8 mouse cellular contexts compared by ENCODE assay signal in genomic region chr2:147084366-147085071, GRCm38 (mm10). TPM values are rescaled to one million over a fixed set of nuclear protein-coding genes. Genes with fewer than 3 reads are reported as not detected.
DNase-seq lines count a peak whose midpoint lies in the region; ATAC-seq lines count a peak whose summit lies in the region.

No protein-coding gene starts in this region.

- H3K9ac ChIP-seq in neural tube, embryonic 11.5 days (ENCODE audit: low read length): no peak overlapping the region
- H3K9ac ChIP-seq in neural tube, embryonic 15.5 days (replicated peaks): no peak overlapping the region

- WGBS in neural tube, embryonic 11.5 days: 1% methylated on average over 65 of the region's 106 CpGs
- 1% methylated on average over 101 of the region's 106 CpGs for WGBS in neural tube, embryonic 15.5 days

- peak overlapping the region; percentile 25 for H3K4me3 ChIP-seq in neural tube, embryonic 11.5 days (ENCODE audit: low read depth, low read length)
- H3K4me3 ChIP-seq in brown adipose tissue, adult 24 weeks (ENCODE audit: insufficient read depth, low read depth, low read length): peak overlapping the region; percentile 35
- H3K4me3 ChIP-seq in neural tube, embryonic 15.5 days (replicated peaks): peak overlapping the region; percentile 32

- ATAC-seq in neural tube, embryonic 11.5 days (ENCODE audit: insufficient read depth, low FRiP score, low TSS enrichment): peak; percentile 24
- ATAC-seq in neural tube, embryonic 15.5 days (ENCODE audit: low FRiP score): peak; percentile 40; the same call in 1 of the 2 replicates
- no peak for ATAC-seq in erythroid progenitor cell, adult 5-6 weeks (replicated peaks; ENCODE audit: low FRiP score, poor library complexity, severe bottlenecking)

- no peaks in the 10 kb centered on the region for H3K9me3 ChIP-seq in neural tube, embryonic 11.5 days (ENCODE audit: control insufficient read depth, low read length)
- H3K9me3 ChIP-seq in neural tube, embryonic 15.5 days (replicated peaks): no peaks in the 10 kb centered on the region

- peaks cover 72% of the 10 kb centered on the region for H3K27me3 ChIP-seq in neural tube, embryonic 11.5 days (ENCODE audit: control insufficient read depth, insufficient read depth, low read length)
- H3K27me3 ChIP-seq in neural tube, embryonic 15.5 days (replicated peaks): peaks cover 69% of the 10 kb centered on the region

- H3K36me3 ChIP-seq in neural tube, embryonic 11.5 days (ENCODE audit: control insufficient read depth, insufficient read depth, low read length): no peaks in the 10 kb centered on the region
- H3K36me3 ChIP-seq in neural tube, embryonic 15.5 days: no peaks in the 10 kb centered on the region

- DNase-seq in neural tube, embryonic 11.5 days (ENCODE audit: low spot score): peak; percentile 36
- DNase-seq in neural tube, embryonic 10.5 days (ENCODE audit: extremely low spot score, low spot score): no peak
- peak; percentile 19 for DNase-seq in gastrocnemius, postnatal 4 days (ENCODE audit: low spot score in 2 of 2)
- peak; percentile 22 to 42 for DNase-seq in kidney, postnatal 4 days
- no peak for DNase-seq in frontal cortex, adult 2 months (ENCODE audit: extremely low spot score in 1 of 2, low spot score in 1 of 2)

- no peaks in the 10 kb centered on the region for H3K4me1 ChIP-seq in neural tube, embryonic 11.5 days (ENCODE audit: control insufficient read depth, insufficient read depth, low read length)
- no peaks in the 10 kb centered on the region; the same call in 1 of the 2 replicates for H3K4me1 ChIP-seq in brown adipose tissue, adult 24 weeks (ENCODE audit: control insufficient read depth, insufficient read depth, insufficient read length, low read length)
- peaks cover 20% of the 10 kb centered on the region for H3K4me1 ChIP-seq in neural tube, embryonic 15.5 days

- H3K27ac ChIP-seq in neural tube, embryonic 11.5 days (ENCODE audit: low read depth, low read length): no peak overlapping the region
- H3K27ac ChIP-seq in brown adipose tissue, adult 24 weeks (replicated peaks; ENCODE audit: low read depth, low read length): no peak overlapping the region
- no peak overlapping the region for H3K27ac ChIP-seq in neural tube, embryonic 15.5 days (replicated peaks)

- H3K4me2 ChIP-seq in neural tube, embryonic 11.5 days (ENCODE audit: low read depth): peak overlapping the region; percentile 35
- peak overlapping the region; percentile 52 for H3K4me2 ChIP-seq in neural tube, embryonic 15.5 days

RNA-seq across cellular contexts. Expression of gene Nkx2-4, which starts 0.7 kb away (rescaled TPM):
- not detected in 2 replicates for polyA plus RNA-seq in neural tube, embryonic 11.5 days (2014; fragmentation: Nextera tagmentation; extraction: Ambion mirVana)
- polyA plus RNA-seq in brown adipose tissue, adult 24 weeks (2012; ENCODE audit: insufficient read depth, insufficient read length, missing spikeins): not detected in 2 replicates
- not detected for total RNA-seq in gastrocnemius, postnatal 4 days (2021)
- polyA plus RNA-seq in neural tube, embryonic 15.5 days (2015; fragmentation: Nextera tagmentation; extraction: Ambion mirVana): not detected in 2 replicates
- not detected in 2 replicates for total RNA-seq in erythroid progenitor cell, adult 5-6 weeks (2015; ENCODE audit: low replicate concordance)
- not detected in 2 replicates for total RNA-seq in erythroid progenitor cell, adult 5-6 weeks (2017; ENCODE audit: low replicate concordance)
- polyA plus RNA-seq in frontal cortex, adult 2 months (2012; rRNA removed): not detected in 2 replicates

Comparison
In these comparisons a context has a peak if more than half of its experiments do, and no peak if none do; other contexts are left out.
1. DNase-seq: peak in neural tube, embryonic 11.5 days (single experiment), gastrocnemius, postnatal 4 days (2 of 2) and kidney, postnatal 4 days (2 of 2); none in neural tube, embryonic 10.5 days (single experiment) and frontal cortex, adult 2 months (0 of 2).
2. Peak in every context shown above with its lines, with median percentiles within 50 percentile points of each other: H3K4me3 ChIP-seq.